Mouse (Mus musculus) adrenal gland, postnatal 10 days (tissue): ENCODE results near the gene Cry1. TPM values are rescaled to one million over a fixed set of nuclear protein-coding genes. Genes with fewer than 3 reads are reported as not detected.
A peak's percentile ranks its signal among the peaks of the same experiment; 100 is the strongest.

ENCODE experiments used
- DNase-seq: peaks from one replicate; pipeline ENCODE4 v3.0.0; 2021; ENCODE audit warnings: mixed read lengths
- long read RNA-seq, 2 experiments: library from polyadenylated mRNA; stranded (forward); transcript quantifications; one replicate each; pipeline ENCODE4 v2.0.0; 2021
- total RNA-seq, 2 experiments: library from RNA; stranded (reverse); gene quantifications; 2 replicates each; pipeline ENCODE4 v1.2.3; 2021

Cry1 gene
- 10 to 100 TPM; 17.2 to 23.5 TPM for total RNA-seq
- long read RNA-seq, experiment 1, transcript Cry1-201 (13 exons, 3,026 nt) = major isoform, 67 of 76 reads
- long read RNA-seq, experiment 1, partial matches to known transcripts = 5 of 76 reads
- long read RNA-seq, experiment 1, other reads (novel, unspliced or antisense) = 4 of 76 reads
- long read RNA-seq, experiment 2, transcript Cry1-201 (13 exons, 3,026 nt) = major isoform, 15 of 17 reads
- long read RNA-seq, experiment 2, partial matches to known transcripts = 0 of 17 reads
- long read RNA-seq, experiment 2, other reads (novel, unspliced or antisense) = 2 of 17 reads

GRCm38 (mm10) chr10:85184964-85185608, at the start of gene Cry1:
Gene Cry1 (minus strand): TSS chr10:85185064.
- DNase-seq = peak; percentile 99

GRCm38 (mm10) chr10:85221771-85222050, 36.8 kb upstream of the Cry1 start:
- no peak for DNase-seq

- peak; percentile 94 for DNase-seq
These were observed 36.3 kb upstream of the Cry1 start for GRCm38 (mm10) chr10:85220918-85221770.

- no peak for DNase-seq
These were observed 30.0 kb upstream of the Cry1 start for GRCm38 (mm10) chr10:85214847-85215246.

GRCm38 (mm10) chr10:85211673-85212072, 26.8 kb upstream of the Cry1 start:
- DNase-seq = no peak

- no peak for DNase-seq
These were observed 25.3 kb upstream of the Cry1 start for GRCm38 (mm10) chr10:85210125-85210524.

- DNase-seq = no peak
These were observed 24.3 kb upstream of the Cry1 start for GRCm38 (mm10) chr10:85209119-85209605.

GRCm38 (mm10) chr10:85205316-85205715, 20.5 kb upstream of the Cry1 start:
- DNase-seq = no peak

GRCm38 (mm10) chr10:85204255-85204855, 19.5 kb upstream of the Cry1 start:
- DNase-seq = no peak

GRCm38 (mm10) chr10:85194528-85194927, 9.7 kb upstream of the Cry1 start:
- DNase-seq = no peak

GRCm38 (mm10) chr10:85193321-85193720, 8.5 kb upstream of the Cry1 start:
- no peak for DNase-seq

- no peak for DNase-seq
These were observed 5.8 kb upstream of the Cry1 start for GRCm38 (mm10) chr10:85190652-85191051.

- DNase-seq = no peak
These were observed 5.1 kb upstream of the Cry1 start for GRCm38 (mm10) chr10:85189966-85190365.

- no peak for DNase-seq
These were observed 1.6 kb upstream of the Cry1 start for GRCm38 (mm10) chr10:85186499-85186794.

- DNase-seq = peak; percentile 18
These were observed 1.0 kb upstream of the Cry1 start for GRCm38 (mm10) chr10:85185639-85186498.

GRCm38 (mm10) chr10:85184201-85184963, 482 bp downstream of the Cry1 start:
- peak; percentile 44 for DNase-seq

GRCm38 (mm10) chr10:85183619-85184018, 1.2 kb downstream of the Cry1 start:
- DNase-seq = peak; percentile 27

GRCm38 (mm10) chr10:85182766-85183165, 2.1 kb downstream of the Cry1 start:
- DNase-seq = no peak

GRCm38 (mm10) chr10:85176640-85177039, 8.2 kb downstream of the Cry1 start:
- no peak for DNase-seq

GRCm38 (mm10) chr10:85165306-85165705, 19.6 kb downstream of the Cry1 start:
- DNase-seq = no peak

GRCm38 (mm10) chr10:85164791-85165190, 20.1 kb downstream of the Cry1 start:
- no peak for DNase-seq
